Mouse (Mus musculus) spleen, adult 18-20 months (tissue): ENCODE measurements at regions not wholly inside any gene's neighbourhood (a gene's known extent, or its start where the extent isn't known, plus 50 kb on each side); places are given as distances from the start of the nearest gene placed in this dataset.

ENCODE experiments used
- DNase-seq, 2 experiments: peaks; one replicate each; pipeline ENCODE4 v3.0.0; 2022; ENCODE audit warnings: mixed read lengths in 2 of 2

DNA sequence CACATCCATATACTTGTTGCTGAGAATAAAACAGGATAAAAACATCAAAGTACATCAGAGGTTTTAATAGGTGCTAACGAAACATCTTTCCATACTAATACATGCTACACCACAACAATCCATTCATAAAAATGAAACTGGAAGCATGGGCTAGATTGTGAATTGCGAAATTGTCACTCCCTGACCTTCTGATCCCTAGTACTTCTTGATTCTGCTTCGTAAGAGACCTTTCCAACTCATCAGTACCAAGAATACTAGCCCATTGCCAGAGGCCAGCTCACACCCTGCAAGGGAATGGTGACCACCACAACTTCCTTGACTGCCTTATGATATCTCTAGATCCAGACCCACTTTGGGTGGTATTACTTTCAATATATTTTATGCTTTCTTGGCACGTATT lies 177.3 kb upstream of the Cdyl start:
- no peak for DNase-seq

DNA sequence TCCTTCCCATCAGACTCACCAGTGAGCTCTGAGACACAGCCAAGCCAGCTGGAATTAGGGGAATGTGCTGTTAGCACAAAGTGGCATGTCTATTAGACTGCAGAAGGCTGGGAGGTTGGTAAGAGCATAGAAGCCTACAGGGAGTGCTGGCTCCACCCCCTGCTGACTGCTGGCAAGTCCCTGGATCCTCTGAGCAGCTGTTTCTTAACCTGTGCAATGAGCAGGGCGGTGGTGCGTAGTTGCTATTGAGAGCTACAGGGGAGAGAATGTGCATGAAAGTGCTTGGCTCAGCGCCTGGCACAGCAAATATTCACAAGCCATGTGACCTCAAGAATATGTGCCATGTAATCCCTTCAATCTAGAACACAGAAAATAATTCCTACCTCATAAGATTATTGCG lies 173.5 kb upstream of the Cdyl start:
- DNase-seq, result no peak

DNA sequence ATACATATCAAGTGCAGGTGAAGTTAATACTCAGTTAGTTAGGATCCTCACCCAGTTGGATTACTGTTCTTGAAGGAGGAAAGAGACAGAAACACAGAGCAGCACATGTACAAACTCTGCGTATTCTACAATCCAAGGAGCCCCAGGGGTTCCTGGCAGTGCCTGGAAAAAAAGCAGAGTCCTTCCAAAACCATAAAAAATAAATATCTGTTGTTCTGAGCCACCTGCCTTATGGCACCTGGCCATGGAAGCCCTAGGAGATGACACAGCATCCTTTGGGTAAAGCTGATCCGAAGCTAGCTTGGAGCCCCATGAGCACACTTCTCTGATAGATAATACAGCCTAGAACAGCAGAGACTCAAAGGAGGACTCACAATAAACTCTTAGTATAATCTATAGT lies 159.9 kb upstream of the Cdyl start:
- DNase-seq, result no peak

DNA sequence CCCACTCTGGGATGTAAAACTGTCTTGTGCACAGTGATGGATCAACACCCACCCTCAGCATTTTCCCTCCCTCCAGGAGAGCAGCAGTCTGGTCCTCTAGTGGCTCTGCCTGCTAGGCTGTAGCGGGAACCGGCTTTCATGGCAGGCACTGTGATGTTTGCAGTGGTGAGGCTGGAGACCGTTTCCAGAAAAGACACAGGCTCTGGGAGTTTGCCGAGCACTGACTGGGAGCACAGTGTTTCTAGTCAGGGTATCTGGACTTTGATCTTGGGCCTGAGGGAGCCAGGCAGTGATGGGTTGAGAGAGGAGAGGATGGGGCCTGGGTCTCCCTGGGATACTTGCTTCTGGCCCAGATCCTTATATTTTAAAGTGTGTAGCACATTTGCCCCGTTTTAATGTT lies 158.7 kb upstream of the Cdyl start:
- no peak for DNase-seq

DNA sequence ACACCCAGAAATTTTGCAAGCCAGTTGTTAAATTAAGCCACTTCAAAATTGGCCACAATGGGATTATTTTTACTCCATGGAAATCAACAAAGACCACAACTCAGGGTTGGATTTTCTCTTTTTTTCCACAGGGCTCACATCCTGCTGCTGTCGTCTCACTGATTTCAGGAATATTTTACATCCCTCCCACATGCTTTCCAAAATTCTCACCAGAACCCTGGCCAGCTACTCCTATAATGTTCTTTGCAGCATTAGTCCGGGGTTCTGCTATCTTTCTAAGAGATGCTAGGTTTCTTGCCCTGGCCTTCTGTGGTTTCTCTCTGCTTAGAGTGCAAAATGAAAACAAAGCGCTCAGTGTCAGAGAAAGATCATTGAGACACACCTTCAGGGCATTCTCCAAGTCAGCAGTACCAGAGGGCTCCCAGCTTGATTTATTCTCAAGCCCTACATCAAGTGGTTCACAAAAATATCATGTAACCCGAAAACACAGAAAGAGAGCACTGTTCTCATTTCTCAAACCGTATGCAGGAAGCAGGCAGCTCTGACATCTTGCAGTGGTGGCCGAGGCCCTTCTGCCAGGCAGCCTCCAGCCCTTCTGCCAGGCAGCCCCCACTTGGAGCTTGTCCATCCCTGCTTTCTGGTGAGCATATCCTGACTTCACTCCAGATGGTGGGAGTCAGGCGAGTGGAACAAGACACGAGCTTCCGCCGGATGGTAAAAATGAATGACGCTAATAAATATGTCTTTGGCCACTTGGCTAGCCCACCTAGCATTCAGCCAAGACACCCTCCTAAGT lies 158.1 kb upstream of the Cdyl start:
- no peak for DNase-seq

DNA sequence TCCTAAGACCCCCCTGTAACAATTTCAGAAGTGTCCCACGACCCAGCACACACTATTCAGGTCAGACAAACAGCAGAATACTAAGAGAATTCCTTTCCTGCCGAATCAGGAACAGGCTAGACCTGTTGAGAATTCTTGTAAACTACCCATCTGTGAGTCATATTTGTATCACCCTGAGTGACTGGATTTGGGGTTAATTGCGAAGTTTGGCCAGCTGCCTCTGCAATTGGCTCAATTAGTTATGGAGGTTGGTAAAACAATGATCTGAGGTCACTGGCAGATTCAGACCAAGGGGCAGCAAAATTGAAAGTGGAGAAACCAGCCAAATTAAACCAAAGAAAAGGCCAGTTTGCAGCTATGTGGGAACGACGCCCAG lies 157.5 kb upstream of the Cdyl start:
- DNase-seq, result no peak

DNA sequence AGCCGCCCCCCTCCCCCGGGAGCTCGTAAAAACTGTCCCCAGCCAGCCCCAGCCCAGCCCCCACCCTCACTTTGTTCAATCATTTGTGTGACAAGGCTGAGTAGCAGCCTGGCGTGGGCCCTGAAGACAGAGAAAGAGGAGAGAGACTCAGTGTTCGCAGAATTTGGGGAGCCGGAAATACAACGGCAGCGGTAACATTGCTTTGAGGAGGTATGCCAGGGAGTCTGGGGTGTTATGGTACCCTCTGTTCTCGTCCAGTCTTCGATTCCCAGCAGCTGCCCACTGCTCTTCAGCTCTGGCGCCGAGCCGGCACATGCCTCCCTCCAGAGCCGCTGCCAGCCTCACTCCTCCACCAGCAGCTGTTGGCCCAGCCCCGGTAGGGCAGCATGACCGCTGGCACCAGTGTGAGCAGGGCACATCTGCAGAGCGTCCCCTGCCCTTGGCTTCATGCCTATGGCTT lies 156.2 kb upstream of the Cdyl start:
- no peak for DNase-seq

DNA sequence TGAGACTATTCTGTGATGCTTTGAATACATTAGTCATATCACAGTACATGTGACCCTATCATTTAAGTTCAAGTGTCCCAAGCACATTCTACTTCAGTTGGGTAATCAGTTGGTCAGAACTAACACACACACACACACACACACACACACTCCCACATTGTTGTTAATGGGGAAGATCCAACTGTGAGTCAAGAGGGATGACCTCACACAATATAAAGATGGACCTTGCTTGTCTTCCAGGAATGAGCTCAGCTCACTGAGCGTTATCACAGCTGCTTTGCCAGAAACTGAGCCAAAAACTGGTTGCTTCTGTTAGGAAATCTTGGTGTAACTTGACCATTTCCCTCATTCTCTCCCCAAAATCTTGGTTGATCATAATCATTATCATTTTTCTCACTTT lies 152.4 kb upstream of the Cdyl start:
- no peak for DNase-seq

DNA sequence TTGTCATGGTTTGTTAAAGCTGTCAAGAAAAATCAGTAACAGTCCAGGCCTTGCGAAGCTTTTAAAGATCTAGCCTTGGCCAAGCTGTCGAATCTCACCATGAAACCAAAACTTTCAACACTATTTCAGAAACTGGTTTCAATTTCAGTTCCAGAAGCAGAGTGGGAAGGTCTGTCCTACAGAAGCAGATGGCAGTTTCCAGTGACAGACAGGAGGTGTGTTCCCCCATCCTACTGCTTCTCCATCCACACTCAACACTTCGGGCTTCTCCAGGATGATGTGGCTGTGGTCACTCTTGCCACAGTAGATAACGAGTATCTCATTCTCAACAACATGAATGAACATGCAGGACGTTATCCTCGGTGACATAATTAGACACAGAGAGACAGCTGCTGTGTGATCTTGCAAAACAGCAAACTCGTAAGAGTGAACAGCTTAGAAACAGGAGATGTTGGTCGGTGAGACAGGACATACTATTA lies 147.6 kb upstream of the Cdyl start:
- no peak for DNase-seq

DNA sequence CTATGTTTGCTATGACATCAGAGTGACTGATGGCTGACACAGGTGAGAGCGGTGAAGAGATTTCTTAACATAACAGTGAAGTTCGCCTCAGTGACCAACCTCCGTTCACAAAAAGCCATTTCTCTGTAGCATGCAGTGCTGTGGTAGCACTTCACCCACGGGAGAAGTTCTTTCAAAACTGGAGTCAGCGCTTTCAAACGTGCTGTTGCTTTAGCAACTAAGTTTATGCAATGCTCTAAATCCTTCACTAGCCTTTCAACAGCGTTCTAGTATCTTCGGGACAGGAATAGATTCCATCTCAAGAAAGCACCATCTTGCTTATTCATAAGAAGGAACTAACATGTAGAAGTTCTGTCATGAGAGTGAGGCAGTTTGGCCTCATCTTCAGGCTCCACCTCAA lies 146.5 kb upstream of the Cdyl start:
- no peak for DNase-seq

DNA sequence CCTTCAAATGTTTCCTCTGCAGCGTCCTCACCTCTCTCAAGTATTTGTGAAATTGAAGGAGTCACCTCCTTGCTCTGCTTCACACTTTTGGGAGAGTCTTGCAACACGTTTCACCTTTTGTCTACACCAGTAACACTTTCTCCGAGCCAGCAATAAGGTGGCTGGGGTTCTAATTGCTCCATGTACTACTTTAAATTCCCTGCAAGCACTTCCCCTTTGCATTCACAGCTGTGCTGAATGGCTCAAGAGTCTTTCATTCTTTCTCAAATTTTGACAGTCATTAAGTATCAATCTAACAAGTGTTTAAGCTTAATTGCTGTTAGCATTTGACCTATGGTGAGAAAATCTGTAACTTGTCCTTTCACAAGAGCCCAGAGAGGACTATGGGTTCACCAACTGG lies 144.3 kb upstream of the Cdyl start:
- DNase-seq, result no peak

DNA sequence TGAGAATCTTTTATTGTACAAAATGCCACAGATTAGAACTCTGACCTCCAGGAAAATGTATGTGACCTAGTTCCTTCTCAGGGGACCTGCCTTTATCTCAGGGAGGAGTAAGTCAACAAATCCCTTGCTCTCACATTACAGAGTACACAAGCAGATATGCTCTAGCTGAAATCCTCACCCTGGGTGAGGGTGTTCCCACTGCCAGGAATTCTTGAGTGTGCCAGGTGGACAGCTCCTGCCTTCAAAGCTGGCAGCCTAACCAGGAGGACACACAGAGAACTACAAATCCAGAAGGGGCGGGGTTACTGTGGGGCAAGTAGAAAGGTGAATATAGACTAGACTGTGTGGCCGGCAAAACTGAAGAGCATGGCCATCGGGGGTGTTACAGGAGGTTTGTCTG lies 141.9 kb upstream of the Cdyl start:
- no peak for DNase-seq

DNA sequence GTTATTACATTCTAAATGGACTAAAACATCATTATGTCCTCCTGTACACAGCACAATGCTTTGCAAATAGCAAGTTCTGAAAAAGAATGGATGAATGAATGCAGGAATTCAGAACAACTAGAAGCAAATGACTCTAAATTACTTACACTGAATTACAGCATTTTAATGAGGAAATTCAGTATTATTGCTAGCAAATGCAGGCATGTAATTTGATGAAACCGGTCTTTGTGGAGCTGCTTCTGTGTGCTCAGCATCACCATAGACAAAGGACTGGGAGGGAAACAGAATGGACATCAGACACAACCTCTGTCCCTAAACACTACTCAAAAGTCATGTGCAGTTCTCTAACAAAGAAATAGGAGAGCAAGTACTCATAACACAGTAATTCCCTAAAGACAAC lies 137.4 kb upstream of the Cdyl start:
- no peak for DNase-seq

DNA sequence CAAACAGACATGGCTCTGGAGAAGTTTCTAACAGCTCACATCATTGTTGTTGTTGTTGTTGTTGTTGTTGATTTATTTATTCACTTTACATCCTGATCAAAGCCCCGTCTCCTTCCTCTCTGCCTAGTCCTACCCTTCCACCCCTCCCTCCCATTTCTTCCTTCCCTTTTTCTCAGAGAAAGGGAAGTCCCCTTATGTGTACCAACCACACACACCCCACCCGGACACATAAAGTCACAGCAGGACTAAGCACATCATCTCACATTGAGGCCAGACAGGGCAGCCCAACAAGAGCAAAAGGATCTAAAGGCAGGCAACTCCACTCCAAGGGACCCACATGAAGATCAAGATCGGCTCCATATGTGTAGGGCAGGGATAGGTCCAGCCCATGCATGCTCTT lies 130.1 kb upstream of the Cdyl start:
- DNase-seq, result no peak

DNA sequence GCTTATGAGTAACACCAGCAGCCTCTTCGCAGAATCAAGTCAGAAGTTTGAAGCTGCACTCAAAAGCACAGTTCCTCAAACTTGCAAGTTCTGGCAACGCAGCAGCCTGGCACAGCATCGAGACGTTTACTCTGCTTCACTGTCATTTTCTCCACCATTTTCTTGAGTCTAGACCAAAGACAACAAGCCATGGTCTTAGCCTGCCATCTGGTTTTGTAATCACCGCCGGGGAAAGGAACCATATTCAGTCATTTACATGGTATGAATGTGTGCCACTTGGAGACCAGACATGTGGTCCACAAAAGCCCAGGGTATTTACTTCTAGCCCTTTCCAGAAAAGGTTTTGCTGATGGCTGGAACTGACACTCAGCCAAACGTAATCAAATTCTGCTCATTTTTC lies 122.5 kb upstream of the Cdyl start:
- DNase-seq, result no peak

DNA sequence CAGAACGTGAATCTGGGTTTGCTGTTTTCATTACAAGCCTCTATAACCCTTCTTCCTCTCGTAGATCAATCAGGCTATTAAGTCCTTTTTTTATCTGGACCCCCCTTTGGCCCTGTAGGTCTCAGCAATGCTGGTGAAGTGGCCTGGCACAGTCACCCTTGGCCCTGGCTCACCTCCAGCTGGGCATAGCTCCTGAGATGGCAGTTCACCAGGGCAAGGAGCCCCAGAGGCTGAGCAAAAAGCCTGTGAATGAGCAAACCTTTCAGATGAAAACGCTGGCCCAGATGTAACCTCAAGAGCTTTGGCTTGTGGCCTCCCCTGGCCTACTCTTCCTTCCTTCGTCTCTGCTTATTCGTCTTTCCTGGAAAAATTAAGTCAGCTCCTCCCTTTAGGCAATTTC lies 121.7 kb upstream of the Cdyl start:
- no peak for DNase-seq

DNA sequence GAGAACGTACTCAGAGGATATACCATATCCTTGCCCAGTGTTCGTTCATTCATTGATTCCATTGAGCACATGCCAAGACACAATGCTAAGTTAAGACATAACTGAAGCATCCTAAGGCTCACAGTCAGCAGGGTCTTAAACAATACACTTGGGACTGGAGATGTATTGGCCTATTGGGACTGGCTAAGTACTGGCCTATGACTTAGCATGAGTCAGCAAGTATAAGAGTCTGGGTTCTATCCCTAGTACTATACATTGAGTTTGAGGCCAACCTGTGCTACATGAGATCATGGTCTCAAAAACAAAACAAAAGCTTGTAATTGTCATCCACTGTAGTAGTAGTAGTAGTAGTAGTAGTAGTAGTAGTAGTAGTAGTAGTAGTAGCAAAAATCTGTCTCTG lies 119.2 kb upstream of the Cdyl start:
- DNase-seq, result no peak

DNA sequence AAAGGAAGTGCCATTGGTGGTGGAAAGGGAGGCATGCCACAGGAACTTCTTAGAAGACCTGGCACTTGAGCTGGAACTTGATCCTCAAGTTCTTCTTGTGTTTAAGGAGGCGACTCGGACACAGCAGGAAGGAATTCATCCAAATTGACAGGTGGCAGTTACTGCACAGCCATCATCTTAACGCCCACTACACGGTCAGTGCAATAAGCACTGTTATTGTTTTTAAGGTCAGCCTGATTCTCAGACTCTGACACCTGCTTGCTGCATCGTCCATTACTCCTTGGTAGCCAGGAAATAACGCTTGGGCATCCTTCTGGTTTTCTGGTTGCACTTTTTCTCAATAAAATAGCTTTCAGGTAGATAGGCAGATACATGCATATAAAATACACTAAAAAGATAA lies 118.6 kb upstream of the Cdyl start:
- DNase-seq, result no peak

DNA sequence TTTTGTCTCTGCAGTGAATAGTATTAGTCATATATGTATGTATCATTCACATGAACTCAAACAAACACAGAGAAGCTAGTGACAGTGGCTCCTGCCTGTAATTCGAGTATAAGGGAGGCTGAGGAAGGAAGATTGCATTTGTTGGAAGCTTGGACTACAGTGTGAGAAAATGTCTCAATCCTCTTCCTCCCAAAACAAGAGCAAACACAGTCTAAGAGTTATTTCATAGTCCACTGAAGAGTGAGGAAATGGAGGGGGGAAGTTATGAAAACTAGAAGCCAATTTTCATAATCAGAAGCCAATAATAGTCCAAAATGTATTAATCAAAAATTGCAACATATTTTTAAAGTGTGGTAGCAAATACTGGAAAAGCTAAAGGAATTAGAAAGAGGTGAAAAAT lies 95.6 kb upstream of the Cdyl start:
- DNase-seq, result no peak

DNA sequence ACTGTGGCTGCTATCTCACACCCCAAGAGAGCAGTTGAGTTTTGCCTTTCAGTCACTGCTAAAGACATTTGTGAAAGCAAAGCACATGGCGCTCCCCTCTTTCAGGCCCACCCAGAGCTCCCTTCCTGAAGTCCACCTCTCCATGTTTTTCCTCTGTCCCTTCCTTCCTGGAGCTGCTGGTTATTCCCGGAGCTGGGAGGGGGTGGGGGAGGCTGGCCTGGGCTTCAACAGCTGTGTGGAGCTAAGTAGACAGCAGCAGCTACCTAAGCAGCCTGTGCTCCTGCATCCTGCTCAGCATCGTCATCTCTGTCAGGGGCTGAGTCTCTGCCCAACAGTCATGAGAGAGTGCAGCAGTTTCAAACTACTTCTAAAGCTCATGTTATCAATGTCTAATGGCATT lies 78.0 kb upstream of the Cdyl start:
- DNase-seq, result no peak

DNA sequence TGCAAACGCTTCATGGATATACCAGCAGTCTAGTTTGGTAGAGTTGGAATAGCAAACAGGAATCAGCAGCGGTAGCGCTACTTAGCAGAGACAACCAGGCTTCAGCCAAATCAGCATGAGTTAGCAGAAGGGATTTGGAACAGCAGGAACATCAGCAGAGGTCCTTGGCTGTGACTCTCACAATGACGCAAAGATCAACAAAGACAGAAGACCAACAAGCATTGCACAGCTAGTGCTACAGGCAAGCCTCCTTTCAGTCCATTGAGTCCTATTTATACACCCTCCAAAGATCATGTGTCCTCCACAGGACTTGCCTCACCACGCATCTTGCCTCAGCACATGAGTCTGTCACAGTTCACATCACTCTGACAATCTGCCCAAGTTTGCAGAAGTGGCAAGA lies 61.6 kb upstream of the Cdyl start:
- DNase-seq, result no peak

DNA sequence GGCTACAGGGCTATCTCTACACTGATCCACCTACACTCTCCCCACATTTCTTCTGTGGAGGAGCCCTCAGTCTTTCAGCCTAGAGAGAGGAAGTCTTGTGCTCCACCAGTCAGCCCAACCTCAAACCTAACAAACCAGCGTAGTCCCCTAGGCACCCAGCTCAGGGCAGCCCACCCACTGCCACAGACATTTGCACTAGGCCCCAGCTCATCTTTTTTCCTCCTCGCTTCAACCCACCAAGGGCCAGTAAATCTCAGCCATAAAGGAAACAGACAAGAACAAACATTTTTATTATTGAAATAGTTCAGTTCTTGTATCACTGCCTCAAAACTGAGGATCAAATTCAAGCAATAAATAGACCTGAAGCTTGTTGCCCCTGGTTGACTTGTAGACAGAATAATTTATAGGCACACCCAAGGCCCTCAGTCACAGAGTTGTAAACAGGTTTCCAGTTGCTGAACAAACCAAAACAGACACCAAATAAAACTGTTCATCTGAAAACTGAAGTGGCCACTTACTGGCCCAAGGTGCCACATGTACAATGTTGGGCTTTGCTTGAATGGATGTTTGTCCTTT lies 58.0 kb upstream of the Cdyl start:
- no peak for DNase-seq

DNA sequence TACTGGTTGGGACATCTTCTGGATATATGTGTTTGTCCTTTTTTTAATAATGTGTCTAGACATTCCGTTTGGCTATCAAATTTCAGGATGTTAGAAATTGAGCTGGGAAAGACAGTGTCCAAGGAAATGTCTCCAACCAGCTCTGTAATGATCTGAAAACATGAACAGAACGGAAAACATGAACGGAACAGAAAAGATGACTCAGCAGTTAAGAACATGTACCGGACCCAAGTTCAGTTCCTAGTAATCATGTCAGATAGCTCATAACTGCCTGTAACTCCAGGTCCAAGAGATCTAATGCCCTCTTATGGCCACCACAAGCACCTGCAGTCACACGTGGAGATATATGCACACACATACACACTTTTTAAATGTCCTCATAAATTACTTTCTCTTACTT lies 56.6 kb upstream of the Cdyl start:
- no peak for DNase-seq

DNA sequence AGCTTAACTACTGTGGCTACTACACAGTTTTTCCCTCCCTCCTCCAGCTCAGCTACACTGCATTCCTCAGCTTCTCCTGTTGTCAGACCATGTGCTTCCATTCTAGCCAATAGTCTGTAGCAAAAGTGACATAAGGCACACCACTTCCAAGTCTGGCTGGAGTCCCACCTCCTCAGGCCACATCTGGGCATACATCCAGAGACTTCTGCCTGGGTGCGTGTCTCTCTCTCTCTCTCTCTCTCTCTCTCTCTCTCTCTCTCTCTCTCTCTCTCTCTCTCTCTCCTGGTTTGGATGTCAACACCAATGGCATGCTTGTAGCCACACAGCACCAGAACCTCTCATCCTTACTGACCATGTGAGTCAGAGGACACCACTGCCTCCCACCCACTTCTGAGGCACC lies 55.6 kb upstream of the Cdyl start:
- no peak for DNase-seq

DNA sequence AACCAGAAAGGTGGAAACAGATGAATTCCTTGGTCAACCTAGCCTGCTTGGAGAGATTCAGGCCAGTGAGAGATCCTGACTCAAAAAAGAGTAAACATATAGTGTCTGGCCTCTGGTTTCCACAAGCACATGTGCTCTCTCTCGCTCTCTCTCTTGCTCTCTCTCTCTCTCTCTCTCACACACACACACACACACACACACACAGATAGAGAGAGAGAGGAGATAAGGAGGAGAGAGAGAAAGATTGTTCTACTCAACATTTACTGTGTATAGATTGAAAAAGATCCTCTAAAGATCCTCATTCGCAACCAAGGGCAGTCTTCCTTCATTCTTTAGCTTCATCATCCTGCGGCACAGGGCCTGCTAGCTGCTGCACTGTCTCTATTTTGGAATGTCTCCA lies 54.9 kb upstream of the Cdyl start:
- DNase-seq, result no peak
